Mouse (Mus musculus): ENCODE results near the gene Syn2. TPM values are rescaled to one million over a fixed set of nuclear protein-coding genes. Genes with fewer than 3 reads are reported as not detected.

Syn2 gene
- polyA plus RNA-seq, 1 experiment from 2014 or later = 2.7 TPM

DNA sequence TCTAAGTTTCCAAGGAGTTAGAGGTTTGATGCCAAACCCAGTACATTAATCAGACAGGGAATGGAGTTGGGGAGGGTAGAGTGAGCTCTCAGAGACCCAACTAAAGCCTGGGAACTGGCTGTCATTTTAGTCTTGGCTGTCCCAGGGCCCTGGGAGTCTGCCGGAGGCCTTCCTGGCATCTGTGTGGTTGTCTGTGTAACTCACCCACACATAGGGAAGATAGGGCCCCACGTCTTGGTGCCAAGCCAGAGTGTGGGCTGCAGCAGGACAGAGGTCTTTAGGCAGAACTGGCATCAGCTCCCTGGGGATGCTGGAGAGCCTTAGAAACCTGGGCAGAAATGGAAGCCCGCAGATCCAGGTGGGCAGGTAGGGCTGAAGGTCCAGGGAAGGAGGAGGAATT, 107.2 kb downstream of the Syn2 start:
- Histone ChIP-seq H3K4me2 (ENCODE audit: low read length) (no peak overlapping the region), H3K4me1 (replicated peaks; ENCODE audit: control insufficient read depth, insufficient read depth, low read length) (no peaks in the 10 kb centered on the region), H3K9me3 (ENCODE audit: control insufficient read depth, low read length) (no peaks in the 10 kb centered on the region), H3K27ac (ENCODE audit: low read depth) (no peak overlapping the region), H3K4me3 (ENCODE audit: low read depth, low read length) (no peak overlapping the region), H3K9ac (ENCODE audit: low read length) (no peak overlapping the region), H3K27me3 (replicated peaks; ENCODE audit: control insufficient read depth, insufficient read depth, low read length) (no peaks in the 10 kb centered on the region), H3K36me3 (ENCODE audit: control insufficient read depth, insufficient read depth, low read length) (no peaks in the 10 kb centered on the region)
- peak; percentile 35 for DNase-seq (ENCODE audit: low spot score)
- WGBS = 91% methylated on average over 3 of the region's 3 CpGs
- no peak for ATAC-seq (replicated peaks; ENCODE audit: low FRiP score, low TSS enrichment, low read depth)

DNA sequence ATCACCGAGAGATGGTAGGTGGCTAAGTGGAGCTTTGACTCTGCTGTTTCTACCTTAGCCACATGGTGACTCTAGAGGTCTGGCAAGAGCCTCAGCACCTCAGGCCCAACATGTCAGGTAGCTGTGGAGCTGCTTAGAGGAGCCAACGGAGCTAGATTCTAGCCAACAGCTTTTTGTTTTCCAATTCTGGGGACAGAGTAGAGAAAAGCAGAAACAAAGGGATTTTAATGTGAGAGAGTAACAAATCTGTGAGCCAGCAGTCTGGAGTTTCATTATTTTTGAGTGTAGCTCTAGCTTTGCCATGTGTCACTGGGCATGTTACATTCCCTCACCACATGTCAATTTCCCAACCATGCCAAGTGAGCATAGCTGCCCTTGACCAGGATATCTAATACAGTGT, 109.5 kb downstream of the Syn2 start:
- WGBS = 76% methylated on average over 2 of the region's 2 CpGs

DNA sequence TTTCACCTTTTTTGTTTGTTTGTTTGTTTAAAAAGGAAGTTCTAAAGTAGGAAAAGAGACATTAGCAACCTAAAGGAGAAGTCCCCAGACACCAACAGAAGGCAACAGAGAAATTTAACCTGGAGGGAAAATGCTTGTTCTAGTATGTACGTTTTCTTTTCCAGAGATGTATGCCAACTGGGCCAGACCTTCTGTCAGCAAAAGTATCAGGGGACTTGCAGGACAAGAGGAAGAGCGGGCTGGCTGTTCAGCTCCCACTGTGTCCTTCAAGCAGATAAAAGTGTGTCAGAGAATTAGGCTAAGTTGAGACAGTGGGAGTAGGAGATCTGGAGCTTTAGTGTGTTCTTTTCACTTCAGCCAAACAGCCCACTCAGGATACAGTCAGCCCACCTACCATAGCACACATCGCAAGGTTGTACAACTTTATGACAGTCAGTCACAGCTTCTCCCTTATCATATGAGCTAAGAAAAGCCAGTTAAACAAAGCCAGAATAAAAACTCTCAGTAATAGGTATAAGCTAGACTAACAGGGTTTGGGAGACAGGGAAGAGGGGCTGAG, 110.9 kb downstream of the Syn2 start:
- no peaks in the 10 kb centered on the region for H3K27me3 ChIP-seq (replicated peaks; ENCODE audit: control insufficient read depth, insufficient read depth, low read length)
- H3K9ac ChIP-seq (ENCODE audit: low read length) = no peak overlapping the region
- no peak overlapping the region for H3K27ac ChIP-seq (ENCODE audit: low read depth)
- H3K4me2 ChIP-seq (ENCODE audit: low read length) = no peak overlapping the region
- no peaks in the 10 kb centered on the region for H3K36me3 ChIP-seq (ENCODE audit: control insufficient read depth, insufficient read depth, low read length)
- no peak overlapping the region for H3K4me3 ChIP-seq (ENCODE audit: low read depth, low read length)
- 70% methylated on average over 3 of the region's 3 CpGs for WGBS
- no peaks in the 10 kb centered on the region for H3K4me1 ChIP-seq (replicated peaks; ENCODE audit: control insufficient read depth, insufficient read depth, low read length)
- DNase-seq (ENCODE audit: low spot score) = no peak
- no peak for ATAC-seq (replicated peaks; ENCODE audit: low FRiP score, low TSS enrichment, low read depth)
- H3K9me3 ChIP-seq (ENCODE audit: control insufficient read depth, low read length) = no peaks in the 10 kb centered on the region

More for the DNA sequence above, 109.5 kb downstream of the Syn2 start:
- Histone ChIP-seq H3K27me3 (replicated peaks; ENCODE audit: control insufficient read depth, insufficient read depth, low read length) (no peaks in the 10 kb centered on the region), H3K36me3 (ENCODE audit: control insufficient read depth, insufficient read depth, low read length) (no peaks in the 10 kb centered on the region), H3K9ac (ENCODE audit: low read length) (no peak overlapping the region), H3K27ac (ENCODE audit: low read depth) (no peak overlapping the region), H3K4me1 (replicated peaks; ENCODE audit: control insufficient read depth, insufficient read depth, low read length) (no peaks in the 10 kb centered on the region), H3K4me2 (ENCODE audit: low read length) (no peak overlapping the region), H3K9me3 (ENCODE audit: control insufficient read depth, low read length) (no peaks in the 10 kb centered on the region), H3K4me3 (ENCODE audit: low read depth, low read length) (no peak overlapping the region)
- DNase-seq (ENCODE audit: low spot score) (peak; percentile 9), ATAC-seq (replicated peaks; ENCODE audit: low FRiP score, low TSS enrichment, low read depth) (no peak)

DNA sequence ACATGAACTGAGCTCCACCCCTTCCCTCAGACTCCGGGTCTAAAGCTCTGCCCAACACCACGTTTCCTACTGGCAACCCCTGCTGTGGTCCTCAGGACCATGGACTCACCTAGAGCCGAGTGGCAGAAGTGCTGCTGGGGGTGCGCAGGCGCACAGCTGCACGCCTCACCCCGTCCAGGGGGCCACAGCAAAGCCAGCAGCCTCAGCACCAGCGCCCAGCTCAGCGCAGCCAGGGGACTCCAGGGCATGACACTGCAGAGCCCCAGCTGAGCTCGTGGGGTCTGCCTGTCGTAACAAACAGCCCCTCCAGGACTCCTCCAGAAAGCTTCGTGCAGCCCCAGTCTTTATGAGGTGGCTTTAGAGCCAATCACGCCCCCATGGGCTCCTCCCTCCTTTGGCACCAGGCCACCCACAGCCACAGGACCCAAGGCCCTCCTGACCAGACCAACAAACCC, 116.9 kb downstream of the Syn2 start:
- H3K9ac ChIP-seq (ENCODE audit: low read length) = no peak overlapping the region
- ATAC-seq (replicated peaks; ENCODE audit: low FRiP score, low TSS enrichment, low read depth) = 0 out of 2 replicates have a peak, but pooled peaks have one; percentile 19
- WGBS = 4% methylated on average over 13 of the region's 13 CpGs

DNA sequence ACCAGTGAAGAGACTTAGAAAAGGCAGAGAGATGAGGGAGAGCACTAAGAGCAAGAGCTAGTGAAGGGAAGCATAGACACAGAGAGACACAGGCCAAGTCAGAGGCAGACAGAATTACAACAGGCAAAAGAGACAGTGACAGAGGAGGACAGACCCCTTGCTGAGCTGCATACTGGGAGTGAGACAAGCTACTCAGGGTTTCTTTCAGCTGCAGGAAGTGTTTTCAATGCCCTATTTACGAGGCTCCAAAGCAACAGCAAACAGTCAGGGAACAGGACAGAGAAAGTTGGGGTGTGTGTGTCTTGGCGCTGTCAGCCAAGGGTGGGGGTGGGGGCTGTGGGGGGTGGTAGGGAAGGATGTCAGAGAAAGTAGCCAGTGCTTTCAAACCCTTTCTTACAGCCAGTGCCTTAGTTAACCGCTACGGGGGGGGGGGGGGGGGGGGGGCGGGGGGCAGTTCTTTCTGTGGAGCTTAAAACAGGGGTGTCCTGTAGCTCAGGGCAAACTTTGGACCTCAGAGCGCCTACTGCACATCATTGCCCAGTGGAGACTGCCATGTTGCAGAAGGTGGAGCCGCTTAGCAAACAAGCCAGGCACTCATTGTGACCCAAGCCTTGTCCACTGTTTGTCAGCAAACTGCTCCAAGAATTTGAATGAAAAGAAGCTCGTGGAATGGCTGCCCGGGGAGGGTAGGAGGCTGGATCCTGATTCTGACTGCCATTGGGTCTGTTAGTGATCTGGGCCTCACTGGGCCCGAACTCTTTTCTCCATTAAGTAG, 117.6 kb downstream of the Syn2 start, which contains the start of gene Timp4:
Timp4 (minus strand) TSS at position 107 of the 775 bp plus-strand sequence.
- 44% methylated on average over 7 of the region's 10 CpGs for WGBS
- H3K27ac ChIP-seq (ENCODE audit: low read depth) = no peak within 1 kb of the TSS
- no peaks in the 10 kb centered on the region for H3K27me3 ChIP-seq (replicated peaks; ENCODE audit: control insufficient read depth, insufficient read depth, low read length)
- H3K9ac ChIP-seq (ENCODE audit: low read length) = no peak within 1 kb of the TSS
- H3K36me3 ChIP-seq (ENCODE audit: control insufficient read depth, insufficient read depth, low read length) = no peaks in the 10 kb centered on the region
- peak within 1 kb of the TSS; percentile 42 for H3K4me2 ChIP-seq (ENCODE audit: low read length)
- peak within 1 kb of the TSS; percentile 14 for H3K4me3 ChIP-seq (ENCODE audit: low read depth, low read length)
- DNase-seq (ENCODE audit: low spot score) (no peak), ATAC-seq (replicated peaks; ENCODE audit: low FRiP score, low TSS enrichment, low read depth) (no peak)
- H3K4me1 ChIP-seq (replicated peaks; ENCODE audit: control insufficient read depth, insufficient read depth, low read length) = peaks cover 9% of the 10 kb centered on the region
- no peaks in the 10 kb centered on the region for H3K9me3 ChIP-seq (ENCODE audit: control insufficient read depth, low read length)

More for the DNA sequence above, 116.9 kb downstream of the Syn2 start:
- H3K27ac ChIP-seq (ENCODE audit: low read depth) = no peak overlapping the region
- peak overlapping the region; percentile 14 for H3K4me3 ChIP-seq (ENCODE audit: low read depth, low read length)
- no peaks in the 10 kb centered on the region for H3K36me3 ChIP-seq (ENCODE audit: control insufficient read depth, insufficient read depth, low read length)
- H3K4me1 ChIP-seq (replicated peaks; ENCODE audit: control insufficient read depth, insufficient read depth, low read length) = peaks cover 9% of the 10 kb centered on the region
- no peaks in the 10 kb centered on the region for H3K9me3 ChIP-seq (ENCODE audit: control insufficient read depth, low read length)
- peak; percentile 56 for DNase-seq (ENCODE audit: low spot score)
- H3K4me2 ChIP-seq (ENCODE audit: low read length) = peak overlapping the region; percentile 42
- no peaks in the 10 kb centered on the region for H3K27me3 ChIP-seq (replicated peaks; ENCODE audit: control insufficient read depth, insufficient read depth, low read length)

DNA sequence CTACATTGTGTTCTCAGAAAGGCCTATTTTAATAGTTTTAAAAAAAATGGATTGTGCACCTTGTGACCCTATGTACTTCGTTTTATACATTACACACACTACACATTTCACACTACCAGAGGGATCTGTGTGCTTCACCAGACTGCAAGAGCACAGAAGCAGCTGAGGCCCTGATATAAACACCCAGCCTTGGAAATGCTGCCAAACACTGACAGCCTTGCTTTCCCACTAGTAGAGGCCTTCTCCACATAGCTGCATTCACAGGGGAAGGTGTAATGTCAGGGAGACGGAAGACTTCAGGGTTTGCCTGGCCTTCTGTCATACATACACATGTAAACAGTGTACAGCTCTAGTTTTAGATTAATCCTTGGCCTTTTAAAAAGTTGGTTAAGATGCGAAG, 120.5 kb downstream of the Syn2 start:
- Histone ChIP-seq H3K36me3 (ENCODE audit: control insufficient read depth, insufficient read depth, low read length) (no peaks in the 10 kb centered on the region), H3K4me3 (ENCODE audit: low read depth, low read length) (no peak overlapping the region), H3K9me3 (ENCODE audit: control insufficient read depth, low read length) (no peaks in the 10 kb centered on the region), H3K27me3 (replicated peaks; ENCODE audit: control insufficient read depth, insufficient read depth, low read length) (no peaks in the 10 kb centered on the region), H3K9ac (ENCODE audit: low read length) (no peak overlapping the region), H3K4me2 (ENCODE audit: low read length) (no peak overlapping the region), H3K27ac (ENCODE audit: low read depth) (no peak overlapping the region), H3K4me1 (replicated peaks; ENCODE audit: control insufficient read depth, insufficient read depth, low read length) (peaks cover 9% of the 10 kb centered on the region)
- 75% methylated on average over 3 of the region's 3 CpGs for WGBS
- DNase-seq (ENCODE audit: low spot score) (no peak), ATAC-seq (replicated peaks; ENCODE audit: low FRiP score, low TSS enrichment, low read depth) (no peak)

DNA sequence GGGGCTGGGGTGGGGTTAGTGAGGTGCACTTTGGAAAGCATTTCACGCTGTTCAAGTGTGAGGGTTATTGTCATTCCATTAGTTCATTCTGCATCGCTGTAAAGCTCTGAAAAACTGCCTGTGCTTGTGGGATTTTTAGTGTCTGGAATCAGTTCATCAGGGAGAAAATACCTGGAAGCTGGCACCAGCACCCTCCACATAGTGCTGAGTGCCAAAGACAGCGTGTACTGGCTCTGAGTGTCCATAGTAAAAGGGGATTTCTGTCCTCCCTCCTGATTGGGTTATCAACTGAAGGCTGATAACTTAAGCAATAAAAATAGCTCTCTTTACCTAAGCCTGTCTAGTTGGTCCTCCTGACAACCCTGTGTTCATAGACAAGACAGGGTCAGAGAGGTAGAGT, 125.8 kb downstream of the Syn2 start:
- Histone ChIP-seq H3K9ac (ENCODE audit: low read length) (no peak overlapping the region), H3K4me1 (replicated peaks; ENCODE audit: control insufficient read depth, insufficient read depth, low read length) (no peaks in the 10 kb centered on the region), H3K27me3 (replicated peaks; ENCODE audit: control insufficient read depth, insufficient read depth, low read length) (no peaks in the 10 kb centered on the region), H3K4me2 (ENCODE audit: low read length) (no peak overlapping the region), H3K27ac (ENCODE audit: low read depth) (no peak overlapping the region), H3K4me3 (ENCODE audit: low read depth, low read length) (no peak overlapping the region), H3K9me3 (ENCODE audit: control insufficient read depth, low read length) (no peaks in the 10 kb centered on the region), H3K36me3 (ENCODE audit: control insufficient read depth, insufficient read depth, low read length) (no peaks in the 10 kb centered on the region)
- ATAC-seq (replicated peaks; ENCODE audit: low FRiP score, low TSS enrichment, low read depth) (no peak), DNase-seq (ENCODE audit: low spot score) (no peak)
- 74% methylated on average over 3 of the region's 3 CpGs for WGBS

DNA sequence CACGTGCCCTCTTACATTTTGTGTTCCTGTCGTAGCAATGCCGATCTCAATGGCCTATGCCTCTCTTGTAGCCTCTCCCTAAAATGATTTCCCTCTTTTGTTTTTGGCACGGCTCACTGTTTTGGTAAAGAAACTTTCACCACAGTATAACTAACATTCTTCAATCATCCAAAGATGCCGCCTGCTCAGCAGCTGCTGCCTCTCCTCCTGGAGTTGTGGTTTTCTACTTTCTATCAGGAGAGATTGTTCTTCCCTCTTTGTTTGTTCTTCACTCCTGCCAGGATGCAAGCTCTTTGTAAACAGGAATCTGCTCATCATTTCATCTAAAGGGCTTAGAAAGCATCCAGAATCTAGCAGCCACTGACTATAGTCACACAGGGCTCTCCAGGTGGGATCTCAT, 132.1 kb downstream of the Syn2 start:
- H3K9me3 ChIP-seq (ENCODE audit: control insufficient read depth, low read length) = no peaks in the 10 kb centered on the region
- no peaks in the 10 kb centered on the region for H3K27me3 ChIP-seq (replicated peaks; ENCODE audit: control insufficient read depth, insufficient read depth, low read length)
- H3K4me3 ChIP-seq (ENCODE audit: low read depth, low read length) = no peak overlapping the region
- H3K9ac ChIP-seq (ENCODE audit: low read length) = no peak overlapping the region
- ATAC-seq (replicated peaks; ENCODE audit: low FRiP score, low TSS enrichment, low read depth) (no peak), DNase-seq (ENCODE audit: low spot score) (no peak)
- no peak overlapping the region for H3K4me2 ChIP-seq (ENCODE audit: low read length)
- 84% methylated on average over 5 of the region's 5 CpGs for WGBS
- H3K27ac ChIP-seq (ENCODE audit: low read depth) = no peak overlapping the region
- H3K4me1 ChIP-seq (replicated peaks; ENCODE audit: control insufficient read depth, insufficient read depth, low read length) = 0 out of 2 replicates have a peak, but pooled peaks cover 5% of the 10 kb centered on the region
- H3K36me3 ChIP-seq (ENCODE audit: control insufficient read depth, insufficient read depth, low read length) = no peaks in the 10 kb centered on the region

All from intestine, embryonic 14.5 days (tissue).